Mouse (Mus musculus): ENCODE measurements around the gene Rint1.
"Not testable (repeated sequence)": the region's sequence is repeated elsewhere in the genome, so short reads cannot be mapped to it uniquely, and the experiment has no call there.

GRCm38 (mm10) chr5:23835691-23836090 lies 48.2 kb downstream of the Rint1 start:
- TF ChIP-seq TCF12 (IDR thresholded peaks at IDR 0.05; ENCODE audit: insufficient read depth, poor library complexity, severe bottlenecking); POLR2A (IDR thresholded peaks at IDR 0.05; ENCODE audit: insufficient read length, low read depth): not testable (repeated sequence)

All from myocyte (in vitro differentiated cells).